Mouse (Mus musculus) megakaryocyte, embryonic 14.5 days (primary cell): ENCODE data around the gene Sytl2. TPM values are rescaled to one million over a fixed set of nuclear protein-coding genes. Genes with fewer than 3 reads are reported as not detected.

ENCODE experiments used
- H3K27me3 ChIP-seq: replicated peaks from 2 replicates; pipeline ENCODE3; 2012; ENCODE audit warnings: inconsistent platforms
- H3K36me3 ChIP-seq: replicated peaks from 2 replicates; pipeline ENCODE3; 2012; ENCODE audit warnings: low read length, inconsistent platforms, mixed read lengths
- H3K4me1 ChIP-seq: 2 replicates; pipeline ENCODE4 v1.6.1; 2012; ENCODE audit warnings: inconsistent platforms
- H3K4me3 ChIP-seq: replicated peaks from 2 replicates; pipeline ENCODE3; 2012; ENCODE audit warnings: moderate library complexity, mild to moderate bottlenecking, inconsistent platforms
- H3K9me3 ChIP-seq: 2 replicates; pipeline ENCODE4 v1.6.1; 2012; ENCODE audit warnings: inconsistent platforms
- FLI1 ChIP-seq: IDR thresholded peaks from 2 replicates; pipeline ENCODE4 v1.6.1; 2012; ENCODE audit warnings: low read length, inconsistent platforms, mixed read lengths
- GATA1 ChIP-seq: IDR thresholded peaks from 3 replicates; pipeline ENCODE4 v1.6.1; 2012; ENCODE audit warnings: mixed read lengths, low read length, inconsistent platforms, borderline replicate concordance
- polyA plus RNA-seq: library from polyadenylated mRNA; stranded (reverse); fragments of >175 nt; gene quantifications from 2 replicates; pipeline ENCODE4 v1.2.3, GENCODE M21; 2012; ENCODE audit warnings: low replicate concordance; ENCODE audit not compliant: insufficient read depth

Sytl2 gene
- 0.37 and 0.84 TPM in 2 replicates for polyA plus RNA-seq

- H3K4me1 ChIP-seq = peaks cover 31% of the 10 kb centered on the region
- H3K36me3 ChIP-seq = no peaks in the 10 kb centered on the region
- TF ChIP-seq FLI1 (no peak), GATA1 (no peak)
- peaks cover 6% of the 10 kb centered on the region for H3K9me3 ChIP-seq
- H3K4me3 ChIP-seq = peak within 1 kb of the TSS; percentile 92
- H3K27me3 ChIP-seq = peaks cover 48% of the 10 kb centered on the region
Measured at GRCm38 (mm10) chr7:90301942-90302646, at the start of gene Sytl2. TSS of gene Sytl2 (plus strand) at chr7:90302252.

GRCm38 (mm10) chr7:90252946-90253345 is 49.1 kb upstream of the Sytl2 start:
- Histone ChIP-seq H3K4me1 (peaks cover 43% of the 10 kb centered on the region), H3K4me3 (no peak overlapping the region), H3K9me3 (no peaks in the 10 kb centered on the region), H3K36me3 (no peaks in the 10 kb centered on the region), H3K27me3 (no peaks in the 10 kb centered on the region)
- no peak for TF ChIP-seq GATA1
- no peak for TF ChIP-seq FLI1

- no peaks in the 10 kb centered on the region for H3K36me3 ChIP-seq
- TF ChIP-seq FLI1 = no peak
- no peak for TF ChIP-seq GATA1
- no peaks in the 10 kb centered on the region for H3K9me3 ChIP-seq
- no peaks in the 10 kb centered on the region for H3K27me3 ChIP-seq
- peaks cover 51% of the 10 kb centered on the region for H3K4me1 ChIP-seq
- H3K4me3 ChIP-seq = no peak overlapping the region
Measured at GRCm38 (mm10) chr7:90258701-90259100, 43.4 kb upstream of the Sytl2 start.

GRCm38 (mm10) chr7:90259899-90260298 is 42.2 kb upstream of the Sytl2 start:
- Histone ChIP-seq H3K4me3 (no peak overlapping the region), H3K27me3 (no peaks in the 10 kb centered on the region), H3K36me3 (no peaks in the 10 kb centered on the region), H3K9me3 (no peaks in the 10 kb centered on the region), H3K4me1 (peaks cover 47% of the 10 kb centered on the region)
- TF ChIP-seq GATA1 (no peak), FLI1 (no peak)

- Histone ChIP-seq H3K4me1 (peaks cover 59% of the 10 kb centered on the region), H3K9me3 (no peaks in the 10 kb centered on the region), H3K4me3 (no peak overlapping the region), H3K27me3 (peaks cover 3% of the 10 kb centered on the region), H3K36me3 (no peaks in the 10 kb centered on the region)
- TF ChIP-seq FLI1 = no peak
Measured at GRCm38 (mm10) chr7:90261902-90262599, 40.0 kb upstream of the Sytl2 start.

DNA sequence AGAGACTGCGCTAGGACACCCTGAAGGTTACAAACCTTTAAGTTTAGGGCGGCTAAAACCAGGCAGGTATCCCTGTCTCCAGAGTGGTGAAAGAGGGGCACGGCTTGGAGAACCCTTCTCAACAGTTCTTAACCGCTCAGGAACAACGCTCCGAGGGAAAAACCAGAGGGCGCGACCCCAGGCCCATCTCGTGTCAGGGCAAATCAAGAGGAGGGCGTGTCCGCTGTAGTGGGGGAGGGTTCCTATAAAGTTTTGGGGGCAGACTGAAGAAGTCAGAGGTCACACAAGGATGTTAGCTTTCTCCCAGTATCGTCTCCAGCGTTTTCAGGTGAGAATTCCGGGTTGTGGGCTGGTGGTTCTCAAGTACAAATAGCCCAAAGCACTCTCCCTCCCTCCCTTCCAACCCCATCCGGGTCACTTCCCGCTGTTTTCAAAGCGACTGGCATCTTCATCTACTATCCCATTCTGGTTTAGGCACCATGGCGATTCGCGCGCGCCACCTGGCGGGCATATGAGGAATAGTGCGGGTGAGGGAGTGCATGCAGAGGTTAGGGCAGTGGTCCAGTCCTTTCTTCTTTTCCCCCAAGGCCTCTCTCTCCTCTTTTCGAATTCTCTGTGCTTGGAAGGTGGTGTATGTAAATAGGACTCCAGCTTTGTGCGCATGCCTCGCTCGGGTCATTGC is 36.6 kb upstream of the Sytl2 start, which contains the start of gene Ccdc83:
TSS of gene Ccdc83 (minus strand) at position 489 of the 682 bp plus-strand sequence.
- Histone ChIP-seq H3K36me3 (no peaks in the 10 kb centered on the region), H3K9me3 (no peaks in the 10 kb centered on the region), H3K4me1 (peaks cover 36% of the 10 kb centered on the region), H3K27me3 (peaks cover 6% of the 10 kb centered on the region), H3K4me3 (peak within 1 kb of the TSS; percentile 85)
- TF ChIP-seq FLI1 = no peak
- TF ChIP-seq GATA1 = no peak

GRCm38 (mm10) chr7:90270141-90270540 is 31.9 kb upstream of the Sytl2 start:
- TF ChIP-seq FLI1 (no peak), GATA1 (no peak)
- Histone ChIP-seq H3K4me3 (no peak overlapping the region), H3K27me3 (peaks cover 13% of the 10 kb centered on the region), H3K36me3 (no peaks in the 10 kb centered on the region), H3K4me1 (peaks cover 12% of the 10 kb centered on the region), H3K9me3 (no peaks in the 10 kb centered on the region)

- H3K36me3 ChIP-seq = no peaks in the 10 kb centered on the region
- H3K4me1 ChIP-seq = peaks cover 27% of the 10 kb centered on the region
- TF ChIP-seq GATA1 (no peak), FLI1 (no peak)
- H3K27me3 ChIP-seq = peaks cover 28% of the 10 kb centered on the region
- no peaks in the 10 kb centered on the region for H3K9me3 ChIP-seq
- H3K4me3 ChIP-seq = no peak overlapping the region
Measured at GRCm38 (mm10) chr7:90274561-90275100, 27.4 kb upstream of the Sytl2 start.

- H3K4me1 ChIP-seq = peaks cover 45% of the 10 kb centered on the region
- H3K9me3 ChIP-seq = no peaks in the 10 kb centered on the region
- peaks cover 28% of the 10 kb centered on the region for H3K27me3 ChIP-seq
- TF ChIP-seq FLI1 (no peak), GATA1 (no peak)
- no peak overlapping the region for H3K4me3 ChIP-seq
- no peaks in the 10 kb centered on the region for H3K36me3 ChIP-seq
Measured at GRCm38 (mm10) chr7:90277246-90277645, 24.8 kb upstream of the Sytl2 start.
